Mouse (Mus musculus) spleen, postnatal 36 days (tissue): ENCODE data around the gene Ttc7b.

ENCODE experiments used
- DNase-seq, 2 experiments: peaks; one replicate each; pipeline ENCODE4 v3.0.0; 2022; ENCODE audit warnings: low spot score in 2 of 2, mixed read lengths in 1 of 2

Gene Ttc7b

GRCm38 (mm10) chr12:100525939-100526338 lies 5.3 kb upstream of the Ttc7b start:
- no peak for DNase-seq

GRCm38 (mm10) chr12:100520077-100520793 lies 391 bp downstream of the Ttc7b start:
- DNase-seq, result peak; percentile 30 to 32

DNA sequence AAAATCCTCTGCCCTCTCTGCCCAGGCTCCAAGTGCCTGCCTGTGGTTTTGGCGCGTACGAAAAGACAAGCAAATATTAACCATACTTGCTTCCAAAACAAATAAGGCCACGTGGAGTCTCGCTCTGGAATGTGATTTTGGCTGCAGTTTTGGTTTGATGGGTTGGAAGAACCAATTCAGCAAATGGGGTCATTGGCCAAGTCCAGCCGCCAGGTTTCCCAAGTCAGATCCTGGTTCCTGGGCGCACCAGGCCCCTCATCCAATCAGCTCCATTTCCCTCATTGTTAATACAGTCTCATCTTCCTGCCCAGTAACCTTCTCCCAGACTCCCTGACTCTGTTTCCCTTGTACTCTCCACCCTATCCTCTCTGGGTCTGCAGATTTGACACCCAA lies 946 bp downstream of the Ttc7b start:
- no peak for DNase-seq

- no peak for DNase-seq
These were observed 3.3 kb downstream of the Ttc7b start for GRCm38 (mm10) chr12:100517371-100517770.

DNA sequence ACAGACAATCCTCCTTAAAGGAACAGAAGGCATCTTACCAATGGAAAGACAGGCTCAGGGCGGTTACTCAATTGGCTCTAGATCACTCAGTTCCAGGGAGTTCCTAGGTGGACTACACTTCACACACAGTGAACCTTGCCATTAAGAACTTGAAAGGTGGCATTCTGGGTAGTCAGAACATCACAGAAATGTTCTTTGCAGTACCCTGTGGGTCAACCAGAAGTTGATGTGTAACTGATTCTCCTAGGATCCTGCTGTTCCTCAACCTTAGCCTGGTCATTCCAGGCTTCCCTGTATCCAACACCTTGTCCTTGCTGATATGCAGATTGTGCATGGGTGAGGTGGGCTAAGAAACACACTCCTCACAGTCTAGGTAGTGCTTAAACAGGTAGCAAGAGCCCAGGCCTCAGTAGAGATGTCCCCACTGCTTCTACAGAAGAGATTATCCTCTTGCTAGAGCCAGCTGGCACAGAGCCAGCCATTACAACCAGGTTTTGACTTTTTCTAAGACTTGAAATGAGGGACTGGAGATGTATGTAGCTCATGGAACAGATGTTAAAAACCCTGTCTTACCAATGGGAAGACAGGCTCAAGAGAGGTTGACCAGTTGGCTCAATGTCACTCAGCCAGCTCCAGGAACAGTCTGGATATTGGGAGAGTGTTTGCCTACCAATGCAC lies 4.3 kb downstream of the Ttc7b start:
- DNase-seq, result no peak

DNA sequence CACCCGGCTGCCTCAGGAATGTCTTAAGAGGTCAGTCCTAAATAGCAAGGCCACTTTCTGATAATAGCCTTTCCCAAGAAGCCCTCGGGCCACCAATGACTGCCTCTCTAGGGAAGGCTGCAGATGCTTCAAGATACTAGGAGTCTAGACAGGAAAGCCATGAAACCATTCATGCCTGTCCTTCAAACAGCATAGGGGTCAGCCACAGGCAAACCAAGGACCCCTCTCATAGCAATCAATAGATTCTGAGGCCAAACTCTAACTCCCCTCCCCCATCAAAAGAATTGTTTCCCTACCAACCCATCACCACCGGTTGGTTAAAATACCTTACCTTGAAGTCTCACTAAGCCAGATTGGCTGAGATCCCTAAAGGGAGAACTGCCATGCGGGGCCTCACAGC lies 5.1 kb downstream of the Ttc7b start:
- DNase-seq, result no peak

GRCm38 (mm10) chr12:100514611-100515010 lies 6.0 kb downstream of the Ttc7b start:
- DNase-seq, result no peak

GRCm38 (mm10) chr12:100513131-100513530 lies 7.5 kb downstream of the Ttc7b start:
- no peak for DNase-seq

DNA sequence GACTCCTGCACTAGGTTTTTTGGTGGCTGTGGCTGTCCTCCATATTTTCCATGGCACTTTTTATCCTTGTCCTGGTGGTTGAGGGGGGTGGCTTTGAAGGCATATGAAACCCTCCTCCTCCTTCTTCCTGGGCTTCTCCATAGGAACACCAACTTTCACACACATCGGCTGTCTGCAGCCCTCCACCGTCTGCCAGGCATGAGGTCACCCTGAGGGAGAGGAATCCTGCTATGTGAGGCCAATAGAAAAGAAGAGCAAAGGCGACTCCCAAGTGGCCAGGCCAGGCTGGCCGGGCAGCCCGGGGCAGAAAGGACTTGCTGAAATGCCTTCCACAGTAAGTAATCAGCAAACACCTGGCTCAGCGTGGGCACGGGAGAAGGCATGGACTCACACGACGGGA lies 8.0 kb downstream of the Ttc7b start:
- no peak for DNase-seq

GRCm38 (mm10) chr12:100509615-100510282 lies 10.9 kb downstream of the Ttc7b start:
- no peak for DNase-seq

- no peak for DNase-seq
These were observed 12.0 kb downstream of the Ttc7b start for GRCm38 (mm10) chr12:100508668-100509067.

- DNase-seq, result peak; percentile 20 to 36
These were observed 15.1 kb downstream of the Ttc7b start for GRCm38 (mm10) chr12:100505484-100505883.

- DNase-seq, result no peak
These were observed 16.0 kb downstream of the Ttc7b start for GRCm38 (mm10) chr12:100504585-100504984.

- DNase-seq, result no peak
These were observed 17.0 kb downstream of the Ttc7b start for GRCm38 (mm10) chr12:100503659-100504058.

DNA sequence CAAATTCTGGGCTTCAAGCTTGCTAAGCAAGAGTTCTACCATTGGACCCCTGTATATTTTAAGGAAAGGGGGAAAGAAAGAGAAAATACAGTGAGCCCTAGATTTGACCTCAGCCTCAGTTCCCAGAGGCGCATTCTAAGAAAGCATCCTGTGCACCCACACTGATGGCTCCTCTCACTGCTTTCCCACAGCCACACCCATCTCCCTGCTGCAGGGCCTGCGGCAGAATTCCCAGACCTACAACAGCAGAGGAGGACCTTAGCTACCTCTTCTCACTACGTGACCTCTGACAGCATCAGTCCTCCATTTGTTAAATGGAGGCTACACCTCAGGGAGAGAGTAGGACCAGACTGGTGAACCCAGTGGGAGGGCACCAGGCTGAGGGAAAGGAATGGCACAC lies 18.1 kb downstream of the Ttc7b start:
- DNase-seq, result no peak

GRCm38 (mm10) chr12:100501261-100501660 lies 19.4 kb downstream of the Ttc7b start:
- peak; percentile 47 to 54 for DNase-seq

DNA sequence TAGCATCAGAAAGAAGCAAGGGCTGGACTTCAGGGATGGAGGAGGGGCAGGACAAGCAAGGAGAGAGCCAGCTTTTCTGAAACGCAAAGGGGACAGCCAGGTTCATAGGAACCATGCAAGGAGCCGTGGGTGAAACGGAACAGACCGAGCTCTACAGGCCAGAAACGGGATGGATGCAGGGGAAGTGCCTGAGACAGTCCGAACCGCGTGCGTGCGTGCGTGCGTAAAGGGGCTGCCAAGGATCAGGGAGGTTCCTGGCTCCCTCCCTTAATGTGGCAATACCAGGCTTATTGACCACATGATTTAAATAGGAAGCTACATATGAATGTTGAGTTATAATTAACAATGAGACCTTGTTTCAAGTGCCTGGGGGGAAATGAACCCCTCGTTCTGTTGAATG lies 21.2 kb downstream of the Ttc7b start:
- DNase-seq, result no peak

- DNase-seq, result no peak
These were observed 22.6 kb downstream of the Ttc7b start for GRCm38 (mm10) chr12:100498006-100498405.

DNA sequence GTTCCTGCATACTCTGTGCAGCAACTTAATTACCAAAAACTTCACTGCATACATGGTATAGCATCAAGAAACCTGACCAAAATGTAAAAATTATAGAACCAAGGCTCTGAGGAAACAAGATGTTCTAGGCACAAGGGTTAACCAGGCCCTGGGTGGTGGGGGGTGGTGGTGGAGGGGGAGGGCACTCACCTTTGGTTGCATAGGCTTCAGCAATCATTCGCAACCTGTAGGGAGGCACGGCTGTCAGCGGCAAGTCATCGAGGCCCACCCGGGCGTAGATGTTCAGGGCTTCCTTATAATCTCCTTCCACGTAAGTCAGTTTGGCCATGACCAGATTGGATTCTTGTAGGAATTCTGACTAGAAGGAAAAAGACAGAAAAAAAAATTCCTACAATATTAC lies 25.5 kb downstream of the Ttc7b start:
- no peak for DNase-seq

DNA sequence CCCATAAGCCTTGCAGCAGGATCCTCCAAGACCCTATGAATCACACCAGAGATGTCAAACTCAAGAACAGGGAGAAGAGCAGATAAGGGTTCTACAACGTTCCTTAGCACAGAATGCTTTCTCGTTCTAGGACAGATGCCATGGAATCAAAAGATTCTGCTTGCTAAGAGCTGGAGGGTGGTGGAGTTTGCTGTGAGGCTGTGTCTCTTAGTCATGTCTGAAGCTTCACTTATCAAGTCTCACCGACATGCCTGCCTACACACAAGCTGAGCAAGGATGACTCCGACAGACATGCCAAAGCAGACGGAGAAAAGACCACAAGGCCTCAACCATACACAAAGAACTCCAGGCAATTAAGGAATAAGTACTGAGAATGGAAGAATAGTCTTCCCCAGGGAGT lies 27.4 kb downstream of the Ttc7b start:
- no peak for DNase-seq

GRCm38 (mm10) chr12:100492676-100493075 lies 27.9 kb downstream of the Ttc7b start:
- DNase-seq, result no peak

- no peak for DNase-seq
These were observed 28.5 kb downstream of the Ttc7b start for GRCm38 (mm10) chr12:100491967-100492611.
